Mouse (Mus musculus) lung, postnatal 0 days (tissue): ENCODE measurements around the gene Hes3.

Source experiments
- CTCF ChIP-seq: IDR thresholded peaks from 2 replicates; pipeline ENCODE4 v1.5.1; 2016; ENCODE audit warnings: antibody characterized with exemption, mild to moderate bottlenecking
- EP300 ChIP-seq: IDR thresholded peaks from 2 replicates; pipeline ENCODE4 v1.6.1; 2016; ENCODE audit warnings: antibody characterized with exemption, mild to moderate bottlenecking, control low read depth

- TF ChIP-seq CTCF: no peak
- no peak for TF ChIP-seq EP300
Observed at GRCm38 (mm10) chr4:152247195-152247594, 44.3 kb downstream of the Hes3 start.
